Mouse (Mus musculus): ENCODE results near the gene Wdr78. TPM values are rescaled to one million over a fixed set of nuclear protein-coding genes. Genes with fewer than 3 reads are reported as not detected.
A peak's percentile ranks its signal among the peaks of the same experiment; 100 is the strongest.

Wdr78 gene
- 6.3 and 8.6 TPM in 2 replicates for total RNA-seq (2021)
- long read RNA-seq, full-length matches to known transcripts, result 1 of 1 reads
- long read RNA-seq, partial matches to known transcripts, result 0 of 1 reads
- long read RNA-seq, other reads (novel, unspliced or antisense), result 0 of 1 reads

DNA sequence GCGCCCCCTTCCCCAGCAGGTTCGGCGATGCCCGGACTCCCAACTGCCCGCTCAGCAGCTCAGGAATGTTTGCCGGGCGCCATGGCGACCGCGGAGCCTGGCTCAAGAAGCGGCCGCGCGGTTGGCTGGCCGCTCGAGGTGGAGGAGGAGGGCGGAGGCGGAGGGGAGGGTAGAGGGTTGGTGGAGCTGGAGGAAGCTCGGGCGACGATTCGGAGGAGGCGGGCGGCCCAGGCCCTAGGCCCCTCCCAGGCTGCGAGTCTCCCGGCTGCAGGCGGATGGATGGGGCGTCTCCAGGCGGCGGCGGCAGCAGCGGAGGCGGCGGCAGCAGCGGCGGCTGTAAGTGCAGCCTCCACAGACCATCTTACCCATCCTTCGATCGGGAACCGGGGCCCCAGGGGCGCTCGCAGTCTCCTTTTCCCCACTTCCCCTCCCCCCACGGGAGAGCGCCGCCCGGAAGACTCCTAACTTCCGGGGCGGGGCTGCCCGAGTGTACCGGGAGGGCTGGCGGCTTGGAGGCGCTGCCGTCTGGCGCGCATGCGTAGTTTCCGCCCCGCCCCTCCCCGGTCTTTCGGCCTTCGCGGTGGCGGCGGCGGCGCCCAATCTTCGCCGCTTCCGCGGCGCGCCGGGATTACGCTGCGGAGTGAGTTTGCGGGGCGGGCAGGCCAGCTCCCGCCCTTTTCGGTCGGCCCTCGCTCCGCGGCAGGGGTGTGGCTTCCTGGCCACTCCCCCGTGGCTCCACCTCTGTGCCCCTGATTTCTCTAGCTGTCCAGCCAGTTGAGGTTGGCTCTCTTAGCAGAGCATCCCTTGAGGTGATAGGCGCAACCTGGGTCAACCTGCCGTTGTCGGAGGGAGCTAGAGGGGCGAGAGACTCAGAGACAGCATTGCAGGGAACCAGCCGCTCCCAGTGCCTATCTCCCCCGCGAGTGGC is at the start of gene Wdr78, which contains the start of gene Mier1:
TSS of gene Wdr78 (minus strand) at position 372 of the 928 bp plus-strand sequence.
TSS of gene Mier1 (plus strand) at position 207 of the 928 bp plus-strand sequence.
- peak; percentile 96 for DNase-seq

DNA sequence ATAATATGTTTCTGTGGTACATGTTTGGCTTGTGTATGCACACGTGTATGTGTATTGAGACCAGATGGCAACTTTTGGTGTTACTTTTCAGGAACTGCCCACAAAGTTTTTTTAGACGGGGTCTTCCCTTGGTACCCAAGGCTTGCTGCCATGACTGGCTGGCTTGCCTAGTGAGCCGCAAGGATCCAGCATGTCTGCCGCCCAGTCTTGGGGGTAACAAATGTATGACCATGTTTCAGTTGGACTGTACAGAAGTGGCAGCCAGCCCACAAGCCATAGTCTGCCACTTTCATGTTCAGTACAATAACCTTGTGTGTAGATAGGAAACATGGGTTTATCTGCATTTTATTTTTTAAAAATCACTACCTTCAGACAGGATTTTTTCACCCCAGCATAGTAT is 44.4 kb upstream of the Wdr78 start:
- DNase-seq, result no peak

DNA sequence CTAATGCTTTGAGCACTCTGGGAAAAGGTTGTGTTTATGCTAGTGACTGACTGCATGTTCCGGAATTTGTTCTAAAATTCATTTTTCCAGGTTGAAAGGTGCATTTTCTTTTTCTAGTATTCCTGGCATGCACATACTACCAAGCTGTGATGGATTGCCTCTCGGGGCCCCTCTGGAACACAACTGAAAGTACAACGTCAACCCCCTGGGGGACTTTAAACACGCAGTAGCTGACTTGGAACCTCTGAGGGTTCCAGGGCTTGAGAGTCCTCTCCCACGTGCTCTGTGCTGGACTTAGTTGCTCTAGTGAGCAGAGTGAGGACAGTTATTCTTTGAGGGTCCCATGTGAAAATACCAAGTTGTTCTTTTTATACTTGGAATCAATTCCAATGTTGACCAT is 37.6 kb upstream of the Wdr78 start:
- DNase-seq, result no peak

DNA sequence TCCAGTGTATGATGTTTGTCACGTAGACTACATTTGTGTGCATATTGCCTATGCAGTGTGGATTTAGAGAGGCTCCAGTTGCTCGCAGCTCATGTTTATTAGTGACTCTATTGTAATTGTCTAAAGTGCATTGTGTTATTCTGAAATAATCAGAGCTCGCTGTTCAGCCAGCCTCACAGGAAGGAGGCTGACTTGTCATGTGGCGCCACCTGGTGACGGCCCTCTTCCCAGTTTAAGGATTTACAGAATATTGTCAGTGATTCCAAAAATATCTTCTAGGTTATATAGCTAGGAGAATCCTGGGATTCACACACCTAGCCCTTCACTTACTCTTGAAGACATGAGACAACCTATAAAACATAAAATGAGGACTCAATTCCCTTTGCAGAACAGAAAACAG is 32.0 kb upstream of the Wdr78 start:
- DNase-seq, result peak; percentile 83

DNA sequence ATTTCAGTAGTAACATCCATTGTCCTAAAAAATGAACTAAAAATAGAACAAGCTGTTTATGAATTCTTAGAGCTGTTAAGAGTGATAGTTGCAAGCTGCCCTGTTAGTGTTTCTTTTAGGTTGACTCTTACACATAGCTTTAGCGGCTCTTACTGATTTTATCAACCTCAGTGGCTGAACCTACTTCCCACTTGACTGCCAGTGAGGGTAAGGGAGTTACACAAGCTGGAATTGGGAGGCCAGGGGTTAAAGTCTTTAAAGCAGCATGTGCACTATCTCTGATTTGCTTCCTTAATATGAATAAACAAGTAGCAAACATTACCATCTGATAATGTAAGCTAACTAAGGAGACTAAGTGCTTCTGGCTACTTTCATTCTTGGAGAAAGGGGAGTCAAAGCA is 22.6 kb upstream of the Wdr78 start:
- DNase-seq, result no peak

GRCm38 (mm10) chr4:103126533-103126932 is 12.2 kb upstream of the Wdr78 start:
- DNase-seq, result no peak

- no peak for DNase-seq
Observed at GRCm38 (mm10) chr4:103123606-103124005, 9.3 kb upstream of the Wdr78 start.

DNA sequence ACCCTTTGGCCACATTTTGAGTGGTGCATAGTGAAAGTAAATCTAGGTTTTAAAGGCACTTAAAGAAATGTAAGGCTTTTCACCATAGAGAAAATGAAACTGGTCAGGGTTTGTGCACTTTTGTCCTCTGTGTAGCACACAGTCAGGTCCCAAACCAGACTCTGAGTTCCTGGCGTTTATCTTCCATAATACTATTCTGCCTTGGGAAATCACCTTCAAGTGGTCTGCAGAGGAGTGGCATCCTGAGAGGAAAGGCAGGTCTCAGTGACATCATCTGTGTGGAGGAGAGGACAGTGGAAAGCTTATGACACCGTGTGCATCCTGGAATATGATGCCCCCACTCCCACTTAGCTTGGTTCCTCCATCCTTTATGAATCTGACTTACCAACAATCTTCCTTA is 8.7 kb upstream of the Wdr78 start:
- no peak for DNase-seq

GRCm38 (mm10) chr4:103120874-103121389 is 6.6 kb upstream of the Wdr78 start:
- DNase-seq, result no peak

- DNase-seq, result no peak
Observed at GRCm38 (mm10) chr4:103120395-103120794, 6.0 kb upstream of the Wdr78 start.

DNA sequence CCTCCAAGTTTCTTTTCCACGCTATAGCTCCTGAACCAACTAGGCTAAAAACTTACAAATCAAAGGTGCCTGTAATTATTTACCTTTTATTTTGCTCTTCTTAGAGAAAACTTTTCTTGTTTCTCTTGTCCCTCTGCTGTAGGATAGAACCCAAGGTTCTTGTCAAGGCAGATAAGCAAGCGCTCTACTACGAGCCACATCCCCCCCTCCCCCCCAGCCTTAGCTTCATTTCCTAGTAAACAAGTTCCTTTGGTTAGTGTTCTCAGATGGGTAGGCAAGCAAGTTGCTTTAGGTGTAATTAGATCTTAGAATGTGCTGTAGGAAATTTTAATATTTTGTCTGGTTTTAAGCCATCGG is 5.7 kb upstream of the Wdr78 start:
- no peak for DNase-seq

- peak; percentile 89 for DNase-seq
Observed at GRCm38 (mm10) chr4:103119229-103120027, 5.1 kb upstream of the Wdr78 start.

DNA sequence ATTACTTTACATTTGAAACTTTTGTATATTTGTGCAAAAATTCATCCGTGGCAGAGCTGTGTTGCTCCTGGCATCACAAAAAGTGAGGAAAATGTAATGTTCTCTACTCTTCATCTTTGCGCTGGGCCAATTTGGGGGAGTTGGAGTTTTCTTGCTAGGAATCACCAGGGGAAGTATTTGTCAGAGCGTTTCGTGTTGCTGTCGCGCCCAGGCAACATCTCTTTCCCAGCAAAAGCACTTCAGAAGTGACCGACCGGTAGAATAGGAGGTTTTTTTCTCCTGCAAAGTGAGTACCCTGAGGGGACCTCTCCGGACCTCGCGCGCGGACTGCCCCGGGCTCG is 4.5 kb upstream of the Wdr78 start:
- DNase-seq, result no peak

- DNase-seq, result no peak
Observed at GRCm38 (mm10) chr4:103113402-103113801, 953 bp downstream of the Wdr78 start.

GRCm38 (mm10) chr4:103112651-103113050 is 1.7 kb downstream of the Wdr78 start:
- DNase-seq, result no peak

DNA sequence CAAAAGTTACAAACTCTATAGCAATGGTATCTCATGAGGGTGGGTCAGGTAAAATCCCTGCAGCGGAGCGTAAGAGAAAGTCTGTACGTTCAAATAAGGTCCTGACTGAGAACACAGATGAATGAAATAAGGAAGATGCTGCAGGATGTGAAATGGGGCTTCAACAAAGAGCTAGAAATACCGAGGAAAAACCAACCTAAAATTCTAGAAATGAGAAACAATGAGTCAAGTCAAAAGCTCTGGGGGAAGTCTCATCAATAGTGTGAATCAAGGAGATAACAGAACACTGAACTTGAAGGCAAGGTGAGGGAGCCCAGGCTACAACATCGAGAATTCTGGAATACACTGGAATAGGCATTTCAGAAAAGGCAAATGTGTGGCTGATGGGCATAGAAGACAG is 15.8 kb downstream of the Wdr78 start:
- no peak for DNase-seq

DNA sequence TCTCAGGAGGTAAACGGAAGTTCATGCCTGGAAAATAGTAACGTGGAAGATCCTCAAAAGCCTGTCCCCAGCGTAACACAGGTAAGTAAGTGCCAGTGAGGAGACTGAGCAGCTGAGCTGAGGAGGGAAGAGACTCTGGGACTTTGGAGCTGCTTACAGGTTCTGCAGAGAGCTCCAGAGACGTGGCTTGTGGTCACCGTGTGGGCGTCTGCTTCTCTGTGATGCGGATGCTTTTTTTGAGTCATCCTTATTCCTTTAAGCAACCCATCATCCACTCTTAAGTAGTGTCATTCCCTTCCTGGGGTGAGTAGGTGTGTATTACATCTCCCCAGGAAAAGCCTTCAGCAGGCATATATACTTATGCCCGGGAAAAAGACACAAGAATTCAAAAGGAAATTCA is 18.4 kb downstream of the Wdr78 start:
- no peak for DNase-seq

GRCm38 (mm10) chr4:103085237-103085636 is 29.1 kb downstream of the Wdr78 start:
- no peak for DNase-seq

GRCm38 (mm10) chr4:103070631-103071030 is 43.7 kb downstream of the Wdr78 start:
- no peak for DNase-seq

GRCm38 (mm10) chr4:103067906-103068655 is 46.3 kb downstream of the Wdr78 start:
- DNase-seq, result no peak

DNA sequence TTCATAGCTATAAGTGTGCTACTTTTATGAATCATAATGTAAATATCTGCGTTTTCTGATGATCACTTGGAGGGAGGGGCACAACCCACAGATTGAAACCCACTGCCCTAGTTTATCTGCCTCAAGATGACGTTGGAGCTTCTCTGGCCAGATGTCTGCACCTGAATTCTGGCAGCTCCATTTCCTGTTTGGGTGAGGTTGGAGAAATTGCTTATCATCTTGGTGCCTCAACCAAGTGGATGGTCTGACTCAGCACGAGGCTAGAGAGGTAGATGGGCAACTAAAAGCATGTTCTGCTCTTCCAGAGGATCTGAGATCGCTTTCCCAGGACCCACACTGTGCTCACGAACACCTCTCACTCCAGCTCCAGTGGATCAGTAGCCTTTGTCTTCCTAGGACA is 49.4 kb downstream of the Wdr78 start:
- DNase-seq, result no peak

DNA sequence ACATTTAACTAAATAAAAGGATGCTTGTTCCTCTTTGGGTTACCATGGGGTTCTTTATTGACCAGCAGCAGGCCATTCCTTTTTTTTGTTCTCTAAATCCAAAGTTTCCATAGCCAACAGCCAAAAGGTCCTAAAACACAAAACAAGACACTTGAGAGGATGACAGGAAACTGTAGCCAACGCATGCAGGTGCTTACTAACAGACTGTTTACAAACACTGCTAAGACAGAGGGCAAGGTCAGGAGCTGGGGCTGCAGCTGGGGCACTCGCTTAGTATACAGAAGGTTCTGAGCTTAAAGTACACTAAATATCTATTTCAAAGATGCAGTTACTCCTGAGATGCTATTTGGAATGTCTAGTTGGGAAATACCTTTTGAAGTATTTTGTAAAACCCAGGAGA is 49.9 kb downstream of the Wdr78 start:
- DNase-seq, result no peak

Data from adrenal gland, postnatal 25 days (tissue).